Mouse (Mus musculus) C2C12 (cell line): Measurements from ENCODE around the gene Tubgcp2. TPM values are rescaled to one million over a fixed set of nuclear protein-coding genes. Genes with fewer than 3 reads are reported as not detected.

Source experiments
- H3K27me3 ChIP-seq: one replicate; pipeline ENCODE4 v1.6.1; 2011; ENCODE audit not compliant: control insufficient read depth, insufficient read depth, insufficient read length
- H3K36me3 ChIP-seq: one replicate; pipeline ENCODE4 v1.6.1; 2011; ENCODE audit not compliant: control insufficient read depth, insufficient read depth
- H3K4me3 ChIP-seq: one replicate; pipeline ENCODE4 v1.5.1; 2011; ENCODE audit warnings: mild to moderate bottlenecking, control low read depth; ENCODE audit not compliant: poor library complexity, insufficient read depth, severe bottlenecking
- H3K79me2 ChIP-seq: one replicate; pipeline ENCODE4 v1.6.1; 2011; ENCODE audit not compliant: control insufficient read depth, insufficient read depth
- H3K79me3 ChIP-seq: one replicate; pipeline ENCODE4 v1.6.1; 2011; ENCODE audit warnings: low read depth, control low read depth
- H3ac ChIP-seq: one replicate; pipeline ENCODE3; 2011; ENCODE audit warnings: low read depth; ENCODE audit not compliant: control insufficient read depth, insufficient read length
- CEBPB ChIP-seq: IDR thresholded peaks from one replicate; pipeline ENCODE4 v1.6.1; 2011; ENCODE audit warnings: low read depth, mild to moderate bottlenecking, control low read depth, moderate library complexity
- CTCF ChIP-seq: IDR thresholded peaks from one replicate; pipeline ENCODE4 v1.5.1; 2011; ENCODE audit not compliant: control insufficient read depth, insufficient read depth, insufficient read length
- FOSL1 ChIP-seq: IDR thresholded peaks from one replicate; pipeline ENCODE4 v1.8.0; 2011; ENCODE audit warnings: mild to moderate bottlenecking, low read length; ENCODE audit not compliant: poor library complexity, insufficient read depth, severe bottlenecking
- MAX ChIP-seq: IDR thresholded peaks from one replicate; pipeline ENCODE4 v1.6.1; 2011; ENCODE audit warnings: mild to moderate bottlenecking, control low read depth
- MYOD1 ChIP-seq: IDR thresholded peaks from one replicate; pipeline ENCODE4 v1.6.1; 2011; ENCODE audit warnings: low read depth; ENCODE audit not compliant: control insufficient read depth, insufficient read length
- MYOG ChIP-seq: IDR thresholded peaks from one replicate; pipeline ENCODE4 v1.6.1; 2011; ENCODE audit not compliant: control insufficient read depth, insufficient read length; ENCODE audit errors: extremely low read depth
- USF1 ChIP-seq: IDR thresholded peaks from one replicate; pipeline ENCODE4 v1.6.1; 2011; ENCODE audit warnings: low read depth, mild to moderate bottlenecking, control low read depth, moderate library complexity
- polyA plus RNA-seq: library from polyadenylated mRNA; unstranded; fragments of >200 nt; fragmentation: generic; extraction: Trizol; gene quantifications from one replicate; pipeline ENCODE4 v1.2.1, GENCODE M21; 2012; ENCODE audit warnings: missing spikeins

The Tubgcp2 gene
- polyA plus RNA-seq, 1 experiment = 31.7 TPM

GRCm38 (mm10) chr7:140077698-140078097 lies 41.2 kb upstream of the Tubgcp2 start:
- H3K27me3 ChIP-seq = peaks cover 3% of the 10 kb centered on the region

GRCm38 (mm10) chr7:140070042-140070711 lies 33.7 kb upstream of the Tubgcp2 start:
- H3K4me3 ChIP-seq = no peak overlapping the region
- TF ChIP-seq MYOG = no peak
- TF ChIP-seq CTCF = no peak
- no peak for TF ChIP-seq FOSL1
- no peak for TF ChIP-seq MYOD1
- TF ChIP-seq CEBPB = no peak
- no peak for TF ChIP-seq MAX
- TF ChIP-seq USF1 = no peak

More at GRCm38 (mm10) chr7:140077698-140078097, 41.2 kb upstream of the Tubgcp2 start:
- TF ChIP-seq MYOG (no peak), CTCF (no peak), MAX (no peak), FOSL1 (no peak), MYOD1 (no peak), CEBPB (no peak), USF1 (no peak)
- Histone ChIP-seq H3K79me2 (no peaks in the 10 kb centered on the region), H3K79me3 (no peaks in the 10 kb centered on the region), H3ac (no peak overlapping the region), H3K4me3 (no peak overlapping the region), H3K36me3 (no peaks in the 10 kb centered on the region)

GRCm38 (mm10) chr7:140067397-140067796 lies 30.9 kb upstream of the Tubgcp2 start:
- Histone ChIP-seq H3K27me3 (peaks cover 29% of the 10 kb centered on the region), H3ac (no peak overlapping the region), H3K4me3 (no peak overlapping the region), H3K36me3 (no peaks in the 10 kb centered on the region), H3K79me3 (no peaks in the 10 kb centered on the region), H3K79me2 (no peaks in the 10 kb centered on the region)
- TF ChIP-seq FOSL1 (no peak), MYOD1 (no peak), CTCF (no peak), MAX (no peak), CEBPB (no peak), MYOG (no peak), USF1 (no peak)

More at GRCm38 (mm10) chr7:140070042-140070711, 33.7 kb upstream of the Tubgcp2 start:
- Histone ChIP-seq H3K36me3 (no peaks in the 10 kb centered on the region), H3K79me3 (no peaks in the 10 kb centered on the region), H3K27me3 (peaks cover 21% of the 10 kb centered on the region), H3ac (no peak overlapping the region), H3K79me2 (no peaks in the 10 kb centered on the region)

- H3K4me3 ChIP-seq = no peak overlapping the region
- no peaks in the 10 kb centered on the region for H3K79me3 ChIP-seq
- H3K79me2 ChIP-seq = no peaks in the 10 kb centered on the region
- peaks cover 19% of the 10 kb centered on the region for H3K27me3 ChIP-seq
- TF ChIP-seq FOSL1 = no peak
- TF ChIP-seq CTCF = peak; percentile 64
- H3ac ChIP-seq = no peak overlapping the region
- no peaks in the 10 kb centered on the region for H3K36me3 ChIP-seq
These were observed 26.6 kb upstream of the Tubgcp2 start for GRCm38 (mm10) chr7:140063092-140063491.

- no peak overlapping the region for H3K4me3 ChIP-seq
- no peaks in the 10 kb centered on the region for H3K79me2 ChIP-seq
- no peak overlapping the region for H3ac ChIP-seq
- no peaks in the 10 kb centered on the region for H3K36me3 ChIP-seq
- H3K79me3 ChIP-seq = no peaks in the 10 kb centered on the region
- H3K27me3 ChIP-seq = peaks cover 19% of the 10 kb centered on the region
- TF ChIP-seq MAX = no peak
- no peak for TF ChIP-seq CTCF
- no peak for TF ChIP-seq USF1
- TF ChIP-seq FOSL1 = no peak
- no peak for TF ChIP-seq MYOG
- TF ChIP-seq MYOD1 = no peak
- no peak for TF ChIP-seq CEBPB
These were observed 25.8 kb upstream of the Tubgcp2 start for GRCm38 (mm10) chr7:140062307-140062706.

GRCm38 (mm10) chr7:140061832-140062130 lies 25.3 kb upstream of the Tubgcp2 start:
- TF ChIP-seq MYOD1 = no peak
- TF ChIP-seq MYOG = no peak
- no peak for TF ChIP-seq FOSL1
- TF ChIP-seq CEBPB = no peak
- TF ChIP-seq CTCF = no peak
- TF ChIP-seq MAX = no peak
- TF ChIP-seq USF1 = no peak
- no peak overlapping the region for H3ac ChIP-seq
- no peaks in the 10 kb centered on the region for H3K36me3 ChIP-seq
- H3K27me3 ChIP-seq = peaks cover 19% of the 10 kb centered on the region
- H3K79me3 ChIP-seq = no peaks in the 10 kb centered on the region
- H3K79me2 ChIP-seq = no peaks in the 10 kb centered on the region
- no peak overlapping the region for H3K4me3 ChIP-seq
